Mouse (Mus musculus): Measurements from ENCODE around the gene Lmx1a. TPM values are rescaled to one million over a fixed set of nuclear protein-coding genes. Genes with fewer than 3 reads are reported as not detected.

Lmx1a gene
- polyA plus RNA-seq, 1 experiment = not detected

GRCm38 (mm10) chr1:167854801-167855200 is 165.8 kb downstream of the Lmx1a start:
- no peak overlapping the region for H3K4me2 ChIP-seq (ENCODE audit: low read depth)
- no peaks in the 10 kb centered on the region for H3K36me3 ChIP-seq (ENCODE audit: control insufficient read depth, insufficient read depth)
- H3K79me2 ChIP-seq (ENCODE audit: control insufficient read depth, insufficient read depth) = no peaks in the 10 kb centered on the region
- no peaks in the 10 kb centered on the region for H3K27me3 ChIP-seq (ENCODE audit: control insufficient read depth, insufficient read depth, insufficient read length)
- H3K4me3 ChIP-seq = no peak overlapping the region
- TF ChIP-seq MYOG (IDR thresholded peaks at IDR 0.05; ENCODE audit: control insufficient read depth in 1 of 3, insufficient read depth in 1 of 3, insufficient read length in 2 of 3, low read depth in 2 of 3) = no peak
- no peak for TF ChIP-seq POLR2AphosphoS2 (IDR thresholded peaks at IDR 0.05; ENCODE audit: insufficient read length, low read depth)
- TF ChIP-seq CEBPB (IDR thresholded peaks at IDR 0.05; ENCODE audit: insufficient read depth, poor library complexity, severe bottlenecking) = no peak
- TF ChIP-seq MAX (IDR thresholded peaks at IDR 0.05; ENCODE audit: low read depth) = no peak
- TF ChIP-seq POLR2A (IDR thresholded peaks at IDR 0.05; ENCODE audit: insufficient read length, low read depth) = no peak
- no peak for TF ChIP-seq E2F4 (IDR thresholded peaks at IDR 0.05; ENCODE audit: insufficient read depth)
- TF ChIP-seq TCF3 (IDR thresholded peaks at IDR 0.05; ENCODE audit: insufficient read length, low read depth) = no peak
- no peak for TF ChIP-seq TCF12 (IDR thresholded peaks at IDR 0.05; ENCODE audit: insufficient read depth, poor library complexity, severe bottlenecking)
- no peak for TF ChIP-seq USF1 (IDR thresholded peaks at IDR 0.05; ENCODE audit: low read depth)
- no peak for TF ChIP-seq REST (IDR thresholded peaks at IDR 0.05; ENCODE audit: insufficient read depth, insufficient read length)
- TF ChIP-seq MYOD1 (IDR thresholded peaks at IDR 0.05; ENCODE audit: control insufficient read depth in 1 of 3, insufficient read length in 2 of 3, low read depth in 2 of 3) = no peak
- TF ChIP-seq SRF (IDR thresholded peaks at IDR 0.05; ENCODE audit: control insufficient read depth, insufficient read length, low read depth) = no peak
- H3ac ChIP-seq (ENCODE audit: control insufficient read depth, insufficient read length) = no peak overlapping the region

- no peak overlapping the region for H3K4me2 ChIP-seq (ENCODE audit: low read depth)
- peaks cover 4% of the 10 kb centered on the region for H3K27me3 ChIP-seq (ENCODE audit: control insufficient read depth, insufficient read depth, insufficient read length)
- no peaks in the 10 kb centered on the region for H3K36me3 ChIP-seq (ENCODE audit: control insufficient read depth, insufficient read depth)
- H3K79me2 ChIP-seq (ENCODE audit: control insufficient read depth, insufficient read depth) = no peaks in the 10 kb centered on the region
- H3ac ChIP-seq (ENCODE audit: control insufficient read depth, insufficient read length) = no peak overlapping the region
- no peak overlapping the region for H3K4me3 ChIP-seq
- TF ChIP-seq POLR2A (IDR thresholded peaks at IDR 0.05; ENCODE audit: insufficient read length, low read depth) (no peak), MYOD1 (IDR thresholded peaks at IDR 0.05; ENCODE audit: control insufficient read depth in 1 of 3, insufficient read length in 2 of 3, low read depth in 2 of 3) (no peak), USF1 (IDR thresholded peaks at IDR 0.05; ENCODE audit: low read depth) (no peak), TCF12 (IDR thresholded peaks at IDR 0.05; ENCODE audit: insufficient read depth, poor library complexity, severe bottlenecking) (no peak), TCF3 (IDR thresholded peaks at IDR 0.05; ENCODE audit: insufficient read length, low read depth) (no peak), SRF (IDR thresholded peaks at IDR 0.05; ENCODE audit: control insufficient read depth, insufficient read length, low read depth) (no peak), POLR2AphosphoS2 (IDR thresholded peaks at IDR 0.05; ENCODE audit: insufficient read length, low read depth) (no peak), MYOG (IDR thresholded peaks at IDR 0.05; ENCODE audit: control insufficient read depth in 1 of 3, insufficient read depth in 1 of 3, insufficient read length in 2 of 3, low read depth in 2 of 3) (no peak), MAX (IDR thresholded peaks at IDR 0.05; ENCODE audit: low read depth) (no peak), REST (IDR thresholded peaks at IDR 0.05; ENCODE audit: insufficient read depth, insufficient read length) (no peak)
Measured at GRCm38 (mm10) chr1:167872028-167872427, 183.0 kb downstream of the Lmx1a start.

GRCm38 (mm10) chr1:167874099-167874498 is 185.1 kb downstream of the Lmx1a start:
- Histone ChIP-seq H3K36me3 (ENCODE audit: control insufficient read depth, insufficient read depth) (no peaks in the 10 kb centered on the region), H3ac (ENCODE audit: control insufficient read depth, insufficient read length) (no peak overlapping the region)
- TF ChIP-seq USF1 (IDR thresholded peaks at IDR 0.05; ENCODE audit: low read depth) (no peak), MYOG (IDR thresholded peaks at IDR 0.05; ENCODE audit: control insufficient read depth in 1 of 3, insufficient read depth in 1 of 3, insufficient read length in 2 of 3, low read depth in 2 of 3) (no peak), TCF3 (IDR thresholded peaks at IDR 0.05; ENCODE audit: insufficient read length, low read depth) (no peak), E2F4 (IDR thresholded peaks at IDR 0.05; ENCODE audit: insufficient read depth) (no peak), MYOD1 (IDR thresholded peaks at IDR 0.05; ENCODE audit: control insufficient read depth in 1 of 3, insufficient read length in 2 of 3, low read depth in 2 of 3) (no peak), MAX (IDR thresholded peaks at IDR 0.05; ENCODE audit: low read depth) (no peak), POLR2AphosphoS2 (IDR thresholded peaks at IDR 0.05; ENCODE audit: insufficient read length, low read depth) (no peak), CEBPB (IDR thresholded peaks at IDR 0.05; ENCODE audit: insufficient read depth, poor library complexity, severe bottlenecking) (no peak), SRF (IDR thresholded peaks at IDR 0.05; ENCODE audit: control insufficient read depth, insufficient read length, low read depth) (no peak), POLR2A (IDR thresholded peaks at IDR 0.05; ENCODE audit: insufficient read length, low read depth) (no peak), TCF12 (IDR thresholded peaks at IDR 0.05; ENCODE audit: insufficient read depth, poor library complexity, severe bottlenecking) (no peak), REST (IDR thresholded peaks at IDR 0.05; ENCODE audit: insufficient read depth, insufficient read length) (no peak)

GRCm38 (mm10) chr1:167877931-167878330 is 188.9 kb downstream of the Lmx1a start:
- Histone ChIP-seq H3K4me3 (no peak overlapping the region), H3K79me2 (ENCODE audit: control insufficient read depth, insufficient read depth) (no peaks in the 10 kb centered on the region), H3ac (ENCODE audit: control insufficient read depth, insufficient read length) (no peak overlapping the region), H3K27me3 (ENCODE audit: control insufficient read depth, insufficient read depth, insufficient read length) (peaks cover 15% of the 10 kb centered on the region), H3K4me2 (ENCODE audit: low read depth) (no peak overlapping the region), H3K36me3 (ENCODE audit: control insufficient read depth, insufficient read depth) (no peaks in the 10 kb centered on the region)
- no peak for TF ChIP-seq MAX (IDR thresholded peaks at IDR 0.05; ENCODE audit: low read depth)

More at GRCm38 (mm10) chr1:167874099-167874498, 185.1 kb downstream of the Lmx1a start:
- no peak overlapping the region for H3K4me3 ChIP-seq
- H3K27me3 ChIP-seq (ENCODE audit: control insufficient read depth, insufficient read depth, insufficient read length) = peaks cover 11% of the 10 kb centered on the region
- H3K79me2 ChIP-seq (ENCODE audit: control insufficient read depth, insufficient read depth) = no peaks in the 10 kb centered on the region
- H3K4me2 ChIP-seq (ENCODE audit: low read depth) = no peak overlapping the region

- no peaks in the 10 kb centered on the region for H3K79me2 ChIP-seq (ENCODE audit: control insufficient read depth, insufficient read depth)
- H3ac ChIP-seq (ENCODE audit: control insufficient read depth, insufficient read length) = no peak overlapping the region
Measured at GRCm38 (mm10) chr1:167878354-167878753, 189.3 kb downstream of the Lmx1a start.

More at GRCm38 (mm10) chr1:167878354-167878753, 189.3 kb downstream of the Lmx1a start:
- Histone ChIP-seq H3K27me3 (ENCODE audit: control insufficient read depth, insufficient read depth, insufficient read length) (peaks cover 15% of the 10 kb centered on the region), H3K36me3 (ENCODE audit: control insufficient read depth, insufficient read depth) (no peaks in the 10 kb centered on the region), H3K4me3 (no peak overlapping the region), H3K4me2 (ENCODE audit: low read depth) (no peak overlapping the region)
- no peak for TF ChIP-seq CEBPB (IDR thresholded peaks at IDR 0.05; ENCODE audit: insufficient read depth, poor library complexity, severe bottlenecking)
- no peak for TF ChIP-seq MAX (IDR thresholded peaks at IDR 0.05; ENCODE audit: low read depth)
- TF ChIP-seq REST (IDR thresholded peaks at IDR 0.05; ENCODE audit: insufficient read depth, insufficient read length) = no peak
- no peak for TF ChIP-seq TCF12 (IDR thresholded peaks at IDR 0.05; ENCODE audit: insufficient read depth, poor library complexity, severe bottlenecking)
- TF ChIP-seq MYOD1 (IDR thresholded peaks at IDR 0.05; ENCODE audit: control insufficient read depth in 1 of 3, insufficient read length in 2 of 3, low read depth in 2 of 3) = no peak
- no peak for TF ChIP-seq USF1 (IDR thresholded peaks at IDR 0.05; ENCODE audit: low read depth)
- TF ChIP-seq POLR2AphosphoS2 (IDR thresholded peaks at IDR 0.05; ENCODE audit: insufficient read length, low read depth) = no peak
- TF ChIP-seq SRF (IDR thresholded peaks at IDR 0.05; ENCODE audit: control insufficient read depth, insufficient read length, low read depth) = no peak
- TF ChIP-seq MYOG (IDR thresholded peaks at IDR 0.05; ENCODE audit: control insufficient read depth in 1 of 3, insufficient read depth in 1 of 3, insufficient read length in 2 of 3, low read depth in 2 of 3) = no peak
- no peak for TF ChIP-seq E2F4 (IDR thresholded peaks at IDR 0.05; ENCODE audit: insufficient read depth)
- no peak for TF ChIP-seq POLR2A (IDR thresholded peaks at IDR 0.05; ENCODE audit: insufficient read length, low read depth)
- TF ChIP-seq TCF3 (IDR thresholded peaks at IDR 0.05; ENCODE audit: insufficient read length, low read depth) = no peak
